Mouse (Mus musculus) liver (tissue): ENCODE results near the gene Tpst2.

Experiments used
- DNase-seq: peaks from one replicate; pipeline ENCODE4 v3.0.0-alpha.2; 2020; ENCODE audit warnings: mixed read lengths

Gene Tpst2

DNA sequence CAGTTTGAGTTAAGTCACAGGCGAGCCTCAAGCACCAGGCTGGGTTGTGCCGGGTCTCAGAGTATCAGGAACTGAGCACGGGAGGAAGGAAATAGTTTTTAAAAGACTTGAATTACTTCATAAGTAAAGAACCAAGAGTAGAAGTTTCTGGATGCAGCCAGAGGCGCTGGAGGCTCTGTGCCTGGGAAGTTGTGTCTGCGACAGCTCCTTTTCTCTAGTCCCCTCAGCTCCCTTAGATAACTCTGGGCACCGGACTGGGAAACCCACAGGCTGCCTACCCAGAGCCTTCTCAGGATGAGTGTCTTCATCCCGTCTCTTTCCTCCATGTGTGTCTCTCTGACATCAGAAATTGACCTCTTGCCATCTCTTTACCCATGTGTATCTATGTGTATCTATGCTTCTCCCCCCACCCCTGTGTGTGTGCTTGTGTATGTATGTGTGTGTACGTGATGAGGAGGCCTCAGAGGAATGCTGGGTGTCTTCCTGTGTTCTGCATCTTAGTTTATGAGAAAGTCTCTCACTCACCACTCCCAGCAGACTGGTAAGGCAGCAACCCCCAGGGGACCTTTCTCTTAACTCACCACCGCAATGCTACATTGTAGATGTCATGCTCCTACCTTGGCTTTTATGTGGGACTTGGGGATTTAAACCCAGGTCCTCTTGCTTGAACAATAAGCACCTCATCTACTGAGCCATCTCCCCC lies 6.4 kb downstream of the Tpst2 start:
- no peak for DNase-seq

- DNase-seq, result peak; percentile 31
These were observed 7.2 kb downstream of the Tpst2 start for GRCm38 (mm10) chr5:112283543-112284202.

DNA sequence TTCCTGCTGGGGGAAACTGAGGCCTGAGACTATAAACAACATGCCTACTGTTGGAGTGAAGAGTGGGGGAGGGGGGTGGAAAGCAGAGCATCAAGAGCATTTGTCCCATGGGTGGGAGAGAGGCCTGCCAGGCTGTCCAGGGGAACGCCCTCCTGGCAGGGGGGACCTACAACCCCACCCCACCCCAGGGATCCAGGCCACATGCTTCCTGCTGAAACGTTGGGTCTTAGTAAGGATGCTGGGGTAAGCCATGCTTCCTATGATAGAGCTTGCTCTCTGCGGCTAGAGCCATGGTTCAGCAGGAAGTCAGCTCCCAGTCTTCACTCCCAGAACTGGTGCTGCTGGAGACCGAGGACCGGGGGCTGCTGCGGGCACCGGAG lies 7.7 kb downstream of the Tpst2 start:
- DNase-seq, result no peak

GRCm38 (mm10) chr5:112285548-112286085 lies 9.1 kb downstream of the Tpst2 start:
- DNase-seq, result no peak

- no peak for DNase-seq
These were observed 10.1 kb downstream of the Tpst2 start for GRCm38 (mm10) chr5:112286608-112286983.

- DNase-seq, result peak; percentile 37
These were observed 10.6 kb downstream of the Tpst2 start for GRCm38 (mm10) chr5:112286984-112287641.

DNA sequence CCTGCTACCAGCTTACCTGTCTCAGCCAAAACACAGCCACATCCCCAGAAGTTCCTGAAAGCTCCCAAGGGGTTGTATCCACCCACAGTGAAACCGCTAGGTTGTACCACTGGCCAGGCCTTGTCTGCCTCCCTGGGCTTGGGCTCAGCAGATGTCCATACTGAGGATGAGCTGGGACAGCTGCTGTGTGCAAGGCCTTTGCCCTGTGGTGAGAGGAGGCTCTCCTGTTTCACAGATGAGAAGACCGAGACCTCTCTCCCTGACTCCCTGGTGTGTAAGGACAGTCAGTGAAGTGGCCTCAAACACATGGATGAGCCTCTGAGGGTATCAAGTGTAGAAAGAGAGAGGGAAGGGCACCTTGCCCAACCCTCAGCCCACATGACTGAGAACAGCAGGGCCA lies 11.2 kb downstream of the Tpst2 start:
- no peak for DNase-seq

- no peak for DNase-seq
These were observed 12.0 kb downstream of the Tpst2 start for GRCm38 (mm10) chr5:112288193-112289141.

GRCm38 (mm10) chr5:112289236-112289635 lies 12.7 kb downstream of the Tpst2 start:
- peak; percentile 34 for DNase-seq

- no peak for DNase-seq
These were observed 13.5 kb downstream of the Tpst2 start for GRCm38 (mm10) chr5:112289819-112290535.

DNA sequence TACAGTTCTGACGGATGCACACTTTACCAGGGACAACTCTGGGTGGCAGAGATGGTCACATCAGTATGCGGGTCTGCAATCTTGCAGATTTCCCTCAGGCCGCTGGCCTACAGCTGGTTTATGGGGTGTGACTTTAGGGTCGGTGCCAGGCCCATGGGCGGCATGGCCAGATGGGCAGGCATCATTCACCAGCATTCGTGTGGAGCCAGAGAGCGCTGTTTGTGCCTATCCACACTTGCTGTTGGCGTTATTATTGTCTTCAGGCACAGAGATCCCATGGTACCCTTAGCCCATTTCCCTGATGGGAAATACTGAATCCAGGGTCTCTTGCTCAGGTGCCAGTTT lies 14.0 kb downstream of the Tpst2 start:
- DNase-seq, result no peak

- DNase-seq, result no peak
These were observed 15.4 kb downstream of the Tpst2 start for GRCm38 (mm10) chr5:112291866-112292265.

- DNase-seq, result no peak
These were observed 16.0 kb downstream of the Tpst2 start for GRCm38 (mm10) chr5:112292343-112292980.

DNA sequence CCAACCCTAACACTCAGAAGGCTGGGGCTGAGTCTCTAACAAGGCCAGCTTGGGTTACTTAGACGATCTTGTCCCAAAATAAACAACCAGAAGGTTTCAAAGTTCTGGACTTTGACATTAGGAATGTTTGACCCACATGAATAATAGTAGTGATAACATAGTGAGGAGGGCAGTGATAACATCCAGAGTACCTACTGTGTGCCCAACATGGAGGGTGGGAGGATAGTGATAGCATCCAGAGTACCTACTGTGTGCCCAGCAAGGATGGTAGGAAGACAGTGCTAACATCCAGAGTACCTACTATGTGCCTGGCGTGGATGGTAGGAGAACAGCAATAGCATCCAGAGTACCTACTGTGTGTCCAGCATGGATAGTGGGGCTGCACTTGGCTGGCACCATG lies 17.3 kb downstream of the Tpst2 start:
- no peak for DNase-seq

GRCm38 (mm10) chr5:112294696-112295095 lies 18.2 kb downstream of the Tpst2 start:
- DNase-seq, result no peak

- peak; percentile 39 for DNase-seq
These were observed 18.7 kb downstream of the Tpst2 start for GRCm38 (mm10) chr5:112295162-112295561.

- no peak for DNase-seq
These were observed 19.1 kb downstream of the Tpst2 start for GRCm38 (mm10) chr5:112295564-112295963.

DNA sequence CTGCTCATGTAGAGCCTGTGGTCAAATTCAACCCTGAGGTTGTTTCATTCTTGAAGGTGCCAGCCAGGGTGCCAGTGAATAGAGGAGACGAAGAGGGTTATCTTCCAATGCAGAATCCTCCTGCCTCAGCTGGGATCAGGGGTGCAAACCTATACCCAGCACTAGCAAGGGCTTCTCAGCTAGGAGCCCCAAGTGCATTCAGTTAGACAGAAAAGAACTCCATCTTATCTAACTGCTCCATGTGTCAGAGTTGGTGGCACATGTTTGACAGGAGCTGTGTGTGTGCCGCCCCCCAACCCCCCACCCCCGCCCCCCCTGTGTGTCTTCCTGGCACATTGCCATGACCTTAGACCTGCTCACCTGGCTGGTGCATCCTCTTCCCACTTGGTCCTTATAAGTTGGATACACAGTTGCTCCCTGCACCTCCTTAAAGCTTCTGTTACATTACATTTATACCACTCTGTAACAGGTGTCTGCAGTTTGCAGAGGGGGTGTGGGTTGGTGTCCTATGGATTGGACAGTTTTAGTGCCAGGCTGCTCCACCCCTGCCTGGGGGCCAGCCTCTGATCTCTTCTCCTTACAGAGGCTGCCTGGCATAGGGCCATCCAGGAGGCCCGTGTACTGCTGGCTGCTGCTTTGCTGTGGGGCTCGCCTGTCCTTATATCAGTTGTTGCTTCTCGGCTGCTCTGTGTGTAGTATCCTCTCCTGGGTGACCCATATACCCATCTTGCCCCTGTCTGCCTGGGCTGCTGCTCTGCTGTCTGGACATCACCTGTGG lies 20.1 kb downstream of the Tpst2 start:
- peak; percentile 40 for DNase-seq

- no peak for DNase-seq
These were observed 20.8 kb downstream of the Tpst2 start for GRCm38 (mm10) chr5:112297257-112297656.

GRCm38 (mm10) chr5:112298226-112298988 lies 21.9 kb downstream of the Tpst2 start:
- DNase-seq, result peak; percentile 40
